ENCODE assay signal across 8 mouse cellular contexts in genomic region chr11:79144741-79145140, GRCm38 (mm10). TPM values are rescaled to one million over a fixed set of nuclear protein-coding genes. Genes with fewer than 3 reads are reported as not detected.
DNase-seq lines count a peak whose midpoint lies in the region; ATAC-seq lines count a peak whose summit lies in the region.

No protein-coding gene starts in this region.

- no peak overlapping the region; the same call in 1 of the 2 replicates for H3K4me3 ChIP-seq in hindbrain, embryonic 11.5 days (ENCODE audit: low read depth, low read length)
- peak overlapping the region; percentile 84 for H3K4me3 ChIP-seq in midbrain, embryonic 10.5 days

- no peak overlapping the region for H3K27ac ChIP-seq in hindbrain, embryonic 11.5 days (ENCODE audit: low read depth, low read length)
- no peak overlapping the region for H3K27ac ChIP-seq in midbrain, embryonic 10.5 days (replicated peaks)

- DNase-seq in gastrocnemius, adult 18-20 months (ENCODE audit: low spot score) = peak; percentile 32
- no peak for DNase-seq in gastrocnemius, postnatal 4 days (ENCODE audit: low spot score in 2 of 2)
- peak; percentile 71 for DNase-seq in brain, adult 2 months (ENCODE audit: low read depth, low spot score)
- no peak for DNase-seq in hindbrain, embryonic 11.5 days (ENCODE audit: low spot score)
- no peak for DNase-seq in midbrain, embryonic 10.5 days (ENCODE audit: low spot score)
- DNase-seq in frontal cortex, postnatal 10 days (ENCODE audit: low spot score in 2 of 2) = no peak
- no peak for DNase-seq in B cell, adult 2 months
- DNase-seq in frontal cortex, postnatal 14 days (ENCODE audit: low spot score in 2 of 2) = no peak

- no peaks in the 10 kb centered on the region for H3K36me3 ChIP-seq in hindbrain, embryonic 11.5 days (ENCODE audit: control insufficient read depth, insufficient read depth, low read length)
- no peaks in the 10 kb centered on the region for H3K36me3 ChIP-seq in midbrain, embryonic 10.5 days

- peak overlapping the region; percentile 76 for H3K4me2 ChIP-seq in hindbrain, embryonic 11.5 days (replicated peaks; ENCODE audit: low read depth, low read length)

- ATAC-seq in hindbrain, embryonic 11.5 days (ENCODE audit: low FRiP score) = no peak

- peaks cover 3% of the 10 kb centered on the region; the same call in 1 of the 2 replicates for H3K4me1 ChIP-seq in hindbrain, embryonic 11.5 days (replicated peaks; ENCODE audit: control insufficient read depth, insufficient read depth, low read length)
- H3K4me1 ChIP-seq in midbrain, embryonic 10.5 days = peaks cover 45% of the 10 kb centered on the region

- no peaks in the 10 kb centered on the region for H3K27me3 ChIP-seq in hindbrain, embryonic 11.5 days (ENCODE audit: control insufficient read depth, insufficient read depth, low read length)
- peaks cover 9% of the 10 kb centered on the region; the same call in 1 of the 2 replicates for H3K27me3 ChIP-seq in midbrain, embryonic 10.5 days (ENCODE audit: low read depth, poor library complexity, severe bottlenecking)

- H3K9ac ChIP-seq in hindbrain, embryonic 11.5 days (ENCODE audit: low read depth, low read length) = peak overlapping the region; percentile 81

- 53% methylated on average over 1 of the region's 1 CpGs for WGBS in hindbrain, embryonic 11.5 days
- WGBS in midbrain, embryonic 10.5 days = 83% methylated on average over 1 of the region's 1 CpGs

- H3K9me3 ChIP-seq in hindbrain, embryonic 11.5 days (ENCODE audit: control insufficient read depth, low read length) = no peaks in the 10 kb centered on the region
- no peaks in the 10 kb centered on the region for H3K9me3 ChIP-seq in midbrain, embryonic 10.5 days (replicated peaks)

RNA-seq across cellular contexts. Expression of gene Ksr1, which starts 1.5 kb away (rescaled TPM):
- 100 to 1,000 TPM; 103 to 116 TPM for total RNA-seq in gastrocnemius, adult 18-20 months (2021)
- total RNA-seq in gastrocnemius, postnatal 4 days (2021) = 100 to 1,000 TPM; 120 to 144 TPM
- 3.9 and 4.3 TPM in 2 replicates for polyA plus RNA-seq in hindbrain, embryonic 11.5 days (2014; fragmentation: Nextera tagmentation; extraction: Ambion mirVana)
- 1.7 and 2.5 TPM in 2 replicates for polyA plus RNA-seq in midbrain, embryonic 10.5 days (2016; fragmentation: Nextera tagmentation; extraction: Ambion mirVana)

Comparison
In these comparisons a context has a peak if more than half of its experiments do, and no peak if none do; other contexts are left out.
1. DNase-seq: peak in gastrocnemius, adult 18-20 months (single experiment) and brain, adult 2 months (single experiment); none in gastrocnemius, postnatal 4 days (0 of 2), hindbrain, embryonic 11.5 days (single experiment), midbrain, embryonic 10.5 days (single experiment), frontal cortex, postnatal 10 days (0 of 2), B cell, adult 2 months (0 of 2) and frontal cortex, postnatal 14 days (0 of 2).